Mouse (Mus musculus): ENCODE data around the gene Thg1l.

- TF ChIP-seq POLR2A (IDR thresholded peaks at IDR 0.05; ENCODE audit: borderline replicate concordance, extremely low read depth, insufficient read depth, insufficient read length, poor library complexity, severe bottlenecking) (no peak), CTCF (IDR thresholded peaks at IDR 0.05; ENCODE audit: borderline replicate concordance, extremely low read depth, insufficient read depth, insufficient read length) (no peak)
These were observed 17.8 kb downstream of the Thg1l start for GRCm38 (mm10) chr11:45937478-45937877.
